Mouse (Mus musculus): Measurements from ENCODE around the gene Kcnh1. TPM values are rescaled to one million over a fixed set of nuclear protein-coding genes. Genes with fewer than 3 reads are reported as not detected.

The Kcnh1 gene
- total and polyA plus RNA-seq, 3 experiments: not detected

GRCm38 (mm10) chr1:192405136-192405535 lies 214.6 kb downstream of the Kcnh1 start:
- dilution Hi-C loops (cut with MboI; ENCODE audit: extremely low pct_ligation_motif_present, extremely low pct_unique_long_range_greater_than_20kb, low sequenced_read_pairs): no loop called here
- H3K4me3 ChIP-seq (replicated peaks in 1 of 3; ENCODE audit: low read depth in 2 of 3, low read length in 2 of 3, poor library complexity in 1 of 3): no peak overlapping the region
- no peak overlapping the region for H3K9ac ChIP-seq (ENCODE audit: insufficient read depth, low read depth)
- no peaks in the 10 kb centered on the region for H3K79me2 ChIP-seq (replicated peaks; ENCODE audit: control insufficient read depth, extremely low read depth, insufficient read depth, poor library complexity, severe bottlenecking)
- peaks cover 3% of the 10 kb centered on the region for H3K9me3 ChIP-seq (replicated peaks; ENCODE audit: low read length)
- TF ChIP-seq KAT2A (IDR thresholded peaks at IDR 0.05; ENCODE audit: insufficient replicate concordance, low read length) (no peak), BHLHE40 (IDR thresholded peaks at IDR 0.05; ENCODE audit: low read depth, low read length) (no peak), POLR2A (IDR thresholded peaks at IDR 0.05; ENCODE audit: low read depth, low read length) (no peak), PAX5 (IDR thresholded peaks at IDR 0.05; ENCODE audit: low read length) (no peak), MEF2A (IDR thresholded peaks at IDR 0.05; ENCODE audit: borderline replicate concordance, low read depth, low read length) (no peak), MYC (IDR thresholded peaks at IDR 0.05; ENCODE audit: low read depth, low read length) (no peak), CTCF (conservative IDR thresholded peaks at IDR 0.05 in 1 of 2, IDR thresholded peaks at IDR 0.05 in 1 of 2; ENCODE audit: low read depth in 2 of 2, low read length in 2 of 2) (no peak), USF2 (conservative IDR thresholded peaks at IDR 0.05; ENCODE audit: low read depth, low read length) (no peak), E2F4 (IDR thresholded peaks at IDR 0.05; ENCODE audit: insufficient replicate concordance, low read depth, low read length) (no peak)
- H3K27ac ChIP-seq (ENCODE audit: insufficient read depth, low read depth): no peak overlapping the region
- no peak for DNase-seq (ENCODE audit: extremely low read depth)
- peaks cover 80% of the 10 kb centered on the region for H3K27me3 ChIP-seq (replicated peaks)
- in situ Hi-C loops (cut with MboI; ENCODE audit: low pct_ligation_motif_present, low pct_unique_long_range_greater_than_20kb, low sequenced_read_pairs): no loop called here
- H3K36me3 ChIP-seq (replicated peaks in 1 of 2; ENCODE audit: control insufficient read depth in 1 of 2, insufficient read depth in 1 of 2, low read length in 1 of 2): no peaks in the 10 kb centered on the region
- no peak overlapping the region for H3K4me2 ChIP-seq (ENCODE audit: insufficient read depth, low read depth, poor library complexity, severe bottlenecking)
- no peaks in the 10 kb centered on the region for H3K4me1 ChIP-seq (ENCODE audit: control insufficient read depth in 1 of 2, insufficient read depth in 2 of 2)

GRCm38 (mm10) chr1:192406589-192406988 lies 216.0 kb downstream of the Kcnh1 start:
- no peak overlapping the region for H3K27ac ChIP-seq (ENCODE audit: insufficient read depth, low read depth)
- no peak for TF ChIP-seq CHD2 (IDR thresholded peaks at IDR 0.05; ENCODE audit: low read length)
- TF ChIP-seq USF1 (IDR thresholded peaks at IDR 0.05; ENCODE audit: low read depth, low read length): no peak
- TF ChIP-seq MYC (IDR thresholded peaks at IDR 0.05; ENCODE audit: low read depth, low read length): no peak
- no peak for TF ChIP-seq TBP (conservative IDR thresholded peaks at IDR 0.05; ENCODE audit: low read depth, low read length)
- TF ChIP-seq MEF2A (IDR thresholded peaks at IDR 0.05; ENCODE audit: borderline replicate concordance, low read depth, low read length): no peak
- TF ChIP-seq USF2 (conservative IDR thresholded peaks at IDR 0.05; ENCODE audit: low read depth, low read length): no peak
- no peak for TF ChIP-seq KAT2A (IDR thresholded peaks at IDR 0.05; ENCODE audit: insufficient replicate concordance, low read length)
- TF ChIP-seq MAX (IDR thresholded peaks at IDR 0.05; ENCODE audit: low read length): no peak
- TF ChIP-seq POLR2AphosphoS2 (IDR thresholded peaks at IDR 0.05; ENCODE audit: low read depth, low read length): no peak
- no peak for TF ChIP-seq TCF12 (IDR thresholded peaks at IDR 0.05; ENCODE audit: low read depth, low read length)
- TF ChIP-seq POLR2A (IDR thresholded peaks at IDR 0.05; ENCODE audit: low read depth, low read length): no peak
- TF ChIP-seq MAFK (IDR thresholded peaks at IDR 0.05; ENCODE audit: insufficient replicate concordance, low read length): no peak
- TF ChIP-seq UBTF (IDR thresholded peaks at IDR 0.05; ENCODE audit: low read depth, low read length): no peak
- no peak for TF ChIP-seq E2F4 (IDR thresholded peaks at IDR 0.05; ENCODE audit: insufficient replicate concordance, low read depth, low read length)
- TF ChIP-seq RCOR1 (conservative IDR thresholded peaks at IDR 0.05; ENCODE audit: low read depth, low read length): no peak
- no peak for TF ChIP-seq MXI1 (IDR thresholded peaks at IDR 0.05; ENCODE audit: low read depth, low read length)
- no peak for TF ChIP-seq JUN (IDR thresholded peaks at IDR 0.05; ENCODE audit: insufficient read depth, low read depth, low read length)
- TF ChIP-seq SIN3A (IDR thresholded peaks at IDR 0.05; ENCODE audit: low read length): no peak
- no peak for TF ChIP-seq ELF1 (IDR thresholded peaks at IDR 0.05; ENCODE audit: low read depth, low read length)
- no peaks in the 10 kb centered on the region for H3K4me1 ChIP-seq (ENCODE audit: control insufficient read depth in 1 of 2, insufficient read depth in 2 of 2)
- dilution Hi-C loops (cut with MboI; ENCODE audit: extremely low pct_ligation_motif_present, extremely low pct_unique_long_range_greater_than_20kb, low sequenced_read_pairs) (no loop called here), in situ Hi-C loops (cut with MboI; ENCODE audit: low pct_ligation_motif_present, low pct_unique_long_range_greater_than_20kb, low sequenced_read_pairs) (no loop called here)
- no peaks in the 10 kb centered on the region for H3K79me2 ChIP-seq (replicated peaks; ENCODE audit: control insufficient read depth, extremely low read depth, insufficient read depth, poor library complexity, severe bottlenecking)
- no peak overlapping the region for H3K4me2 ChIP-seq (ENCODE audit: insufficient read depth, low read depth, poor library complexity, severe bottlenecking)
- no peak for DNase-seq (ENCODE audit: extremely low read depth)
- H3K9me3 ChIP-seq (replicated peaks; ENCODE audit: low read length): peaks cover 3% of the 10 kb centered on the region
- no peak overlapping the region for H3K4me3 ChIP-seq (replicated peaks in 1 of 3; ENCODE audit: low read depth in 2 of 3, low read length in 2 of 3, poor library complexity in 1 of 3)
- peaks cover 71% of the 10 kb centered on the region for H3K27me3 ChIP-seq (replicated peaks)
- no peaks in the 10 kb centered on the region for H3K36me3 ChIP-seq (replicated peaks in 1 of 2; ENCODE audit: control insufficient read depth in 1 of 2, insufficient read depth in 1 of 2, low read length in 1 of 2)
- no peak overlapping the region for H3K9ac ChIP-seq (ENCODE audit: insufficient read depth, low read depth)

Data from CH12.LX (cell line).